Mouse (Mus musculus) heart, embryonic 11.5 days (tissue): ENCODE measurements around the gene Olfr1371. TPM values are rescaled to one million over a fixed set of nuclear protein-coding genes. Genes with fewer than 3 reads are reported as not detected.

Source experiments
- ATAC-seq: fragments of 200-750 bp; cut with Nextera tagmentation; replicated peaks from 2 replicates; pipeline ENCODE4 v1.8.0; 2017; ENCODE audit warnings: moderate library complexity; ENCODE audit not compliant: insufficient number of reproducible peaks, low FRiP score, low TSS enrichment
- H3K27ac ChIP-seq: fragments of 300-500 bp; sonication (generic); 2 replicates; pipeline ENCODE4 v1.5.1; 2014; ENCODE audit warnings: mild to moderate bottlenecking, low read depth, low read length
- H3K27me3 ChIP-seq: fragments of 300-500 bp; sonication (generic); 2 replicates; pipeline ENCODE4 v1.6.1; 2014; ENCODE audit warnings: mild to moderate bottlenecking, low read length, mixed read lengths; ENCODE audit not compliant: control insufficient read depth, insufficient read depth
- H3K36me3 ChIP-seq: fragments of 300-500 bp; sonication (generic); 2 replicates; pipeline ENCODE4 v1.6.1; 2014; ENCODE audit warnings: mild to moderate bottlenecking, low read length, moderate library complexity, mixed read lengths; ENCODE audit not compliant: control insufficient read depth, insufficient read depth
- H3K4me1 ChIP-seq: fragments of 300-500 bp; sonication (generic); 2 replicates; pipeline ENCODE4 v1.6.1; 2014; ENCODE audit warnings: low read length; ENCODE audit not compliant: control insufficient read depth, insufficient read depth
- H3K4me2 ChIP-seq: fragments of 300-500 bp; sonication (generic); 2 replicates; pipeline ENCODE4 v1.6.1; 2014; ENCODE audit warnings: mild to moderate bottlenecking, moderate library complexity
- H3K4me3 ChIP-seq: fragments of 300-500 bp; sonication (generic); 2 replicates; pipeline ENCODE4 v1.5.1; 2014; ENCODE audit warnings: low read depth, low read length
- H3K9ac ChIP-seq: fragments of 300-500 bp; sonication (generic); 2 replicates; pipeline ENCODE4 v1.6.1; 2014; ENCODE audit warnings: mild to moderate bottlenecking, low read depth, low read length, moderate library complexity
- H3K9me3 ChIP-seq: fragments of 300-500 bp; sonication (generic); replicated peaks from 2 replicates; pipeline ENCODE4 v1.6.1; 2016; ENCODE audit warnings: low read length; ENCODE audit not compliant: control insufficient read depth
- WGBS: fragments of 180-500 bp; shearing (Covaris S2); extraction: QIAGEN DNeasy Blood & Tissue Kit; methylation state at CpG from one replicate; pipeline ENCODE4 v1.1.7; 2014; ENCODE audit not compliant: insufficient replicate concordance; 5-methylcytosine and 5-hydroxymethylcytosine counted together
- polyA plus RNA-seq: library from polyadenylated mRNA; unstranded; fragments of >200 nt; fragmentation: Nextera tagmentation; extraction: Ambion mirVana; gene quantifications from 2 replicates; pipeline ENCODE4 v1.2.1, GENCODE M21; 2014

The Olfr1371 gene
- not detected in 2 replicates for polyA plus RNA-seq

GRCm38 (mm10) chr11:52213887-52214286, at the start of gene Olfr1371:
Olfr1371 (minus strand) TSS chr11:52213987.
- no peak within 1 kb of the TSS for H3K27ac ChIP-seq
- no peak within 1 kb of the TSS for H3K9ac ChIP-seq
- no peak within 1 kb of the TSS for H3K4me2 ChIP-seq
- no peaks in the 10 kb centered on the region for H3K9me3 ChIP-seq
- H3K4me1 ChIP-seq = no peaks in the 10 kb centered on the region
- no peak for ATAC-seq
- H3K4me3 ChIP-seq = no peak within 1 kb of the TSS
- H3K36me3 ChIP-seq = no peaks in the 10 kb centered on the region
- H3K27me3 ChIP-seq = no peaks in the 10 kb centered on the region

GRCm38 (mm10) chr11:52262338-52262737, 48.6 kb upstream of the Olfr1371 start:
- Histone ChIP-seq H3K27ac (no peak overlapping the region), H3K4me3 (no peak overlapping the region), H3K4me2 (no peak overlapping the region), H3K27me3 (no peaks in the 10 kb centered on the region), H3K4me1 (peaks cover 20% of the 10 kb centered on the region), H3K9ac (no peak overlapping the region), H3K9me3 (no peaks in the 10 kb centered on the region), H3K36me3 (0 out of 2 replicates have a peak, but pooled peaks cover 1% of the 10 kb centered on the region)
- ATAC-seq = no peak
- 89% methylated on average over 11 of the region's 11 CpGs for WGBS

DNA sequence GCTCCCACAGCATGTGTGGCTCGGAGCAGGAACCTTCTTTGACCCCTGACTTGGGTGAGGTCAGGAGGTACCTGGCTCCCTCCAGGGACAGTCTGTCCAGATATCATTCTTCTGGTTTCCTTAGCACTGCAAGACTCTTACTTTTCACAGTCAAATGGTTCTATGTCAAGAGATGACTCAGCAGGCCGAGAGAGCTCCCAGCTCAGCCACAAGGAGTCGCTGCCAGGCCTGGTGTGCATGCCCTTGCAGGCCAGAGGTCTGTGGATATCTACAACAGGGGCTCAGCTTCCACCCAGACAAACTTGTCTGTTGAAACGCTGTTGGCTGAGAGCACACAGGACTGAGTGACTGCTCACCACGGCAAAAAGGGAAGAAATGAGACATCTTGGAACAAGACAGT, 48.1 kb upstream of the Olfr1371 start:
- no peak for ATAC-seq
- Histone ChIP-seq H3K9me3 (no peaks in the 10 kb centered on the region), H3K27ac (no peak overlapping the region), H3K27me3 (no peaks in the 10 kb centered on the region), H3K4me1 (peaks cover 20% of the 10 kb centered on the region), H3K4me2 (no peak overlapping the region), H3K9ac (no peak overlapping the region), H3K36me3 (0 out of 2 replicates have a peak, but pooled peaks cover 2% of the 10 kb centered on the region), H3K4me3 (no peak overlapping the region)
- 39% methylated on average over 5 of the region's 5 CpGs for WGBS

DNA sequence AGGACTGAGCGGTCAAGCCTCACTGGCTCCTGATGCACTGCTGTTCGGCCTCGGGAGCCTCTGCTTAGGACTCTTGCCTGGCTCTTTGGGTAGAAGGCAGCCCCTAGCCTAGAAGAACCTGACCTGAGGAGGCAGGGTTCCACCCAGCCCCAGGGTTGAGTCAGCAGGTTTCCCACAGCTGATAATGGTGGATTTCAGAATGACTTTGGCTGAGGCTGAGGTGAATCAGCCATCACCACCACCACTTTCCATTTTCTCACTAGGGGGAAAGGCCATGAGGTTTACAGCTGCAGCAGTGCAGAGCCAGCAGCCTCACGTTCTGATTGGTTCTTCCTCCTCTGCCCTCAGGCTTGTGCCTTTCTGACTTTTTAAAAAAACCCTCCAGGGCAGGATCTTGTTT, 47.1 kb upstream of the Olfr1371 start:
- H3K4me2 ChIP-seq = no peak overlapping the region
- no peaks in the 10 kb centered on the region for H3K9me3 ChIP-seq
- WGBS = 65% methylated on average over 4 of the region's 4 CpGs
- no peak overlapping the region for H3K4me3 ChIP-seq
- peaks cover 11% of the 10 kb centered on the region for H3K4me1 ChIP-seq
- no peak for ATAC-seq
- H3K27me3 ChIP-seq = no peaks in the 10 kb centered on the region
- H3K9ac ChIP-seq = no peak overlapping the region
- peaks cover 5% of the 10 kb centered on the region; the same call in 1 of the 2 replicates for H3K36me3 ChIP-seq
- H3K27ac ChIP-seq = no peak overlapping the region

DNA sequence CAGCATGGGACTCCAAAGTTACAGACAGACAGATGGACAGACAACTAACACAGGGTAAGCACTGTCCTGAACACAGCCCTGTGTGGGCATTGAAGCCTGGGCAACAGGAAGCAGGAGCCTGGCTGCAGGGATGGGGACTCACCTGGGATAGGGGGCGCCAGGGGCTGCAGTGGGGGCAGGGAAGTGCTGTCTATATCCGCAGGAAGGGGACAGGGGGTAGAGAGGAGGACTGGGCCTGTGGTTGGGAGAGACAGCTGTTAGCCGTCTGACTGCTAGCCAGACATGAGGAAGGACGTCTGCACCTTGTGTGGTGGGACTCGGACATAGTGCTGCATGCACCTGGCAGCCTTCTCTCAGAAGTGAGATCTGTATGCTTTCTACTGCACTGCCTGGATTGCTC, 44.9 kb upstream of the Olfr1371 start:
- Histone ChIP-seq H3K9ac (no peak overlapping the region), H3K27ac (no peak overlapping the region), H3K4me3 (no peak overlapping the region), H3K4me1 (0 out of 2 replicates have a peak, but pooled peaks cover 5% of the 10 kb centered on the region), H3K36me3 (peaks cover 9% of the 10 kb centered on the region; the same call in 1 of the 2 replicates), H3K9me3 (no peaks in the 10 kb centered on the region), H3K27me3 (no peaks in the 10 kb centered on the region), H3K4me2 (no peak overlapping the region)
- no peak for ATAC-seq
- 52% methylated on average over 5 of the region's 5 CpGs for WGBS

DNA sequence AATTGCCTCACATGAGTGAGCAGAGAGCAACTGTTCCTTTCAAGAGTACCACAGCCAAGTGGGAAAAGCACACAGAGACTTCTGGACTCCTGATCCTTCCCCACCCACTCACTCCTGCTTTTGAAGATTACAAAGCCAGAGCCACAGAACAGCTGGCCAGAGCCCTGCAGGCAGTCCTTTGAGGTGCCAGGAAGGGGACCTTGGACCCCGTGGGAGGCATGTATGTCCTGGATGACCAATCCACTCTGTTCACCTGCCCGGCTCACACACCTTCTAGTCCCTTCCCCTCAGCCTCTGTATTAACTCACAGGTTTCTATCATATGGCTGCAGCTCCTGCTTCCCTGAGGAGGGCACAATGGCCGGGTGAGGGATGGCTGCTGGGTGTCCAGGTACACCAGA, 43.6 kb upstream of the Olfr1371 start:
- no peaks in the 10 kb centered on the region for H3K9me3 ChIP-seq
- no peak for ATAC-seq
- no peaks in the 10 kb centered on the region for H3K27me3 ChIP-seq
- peaks cover 9% of the 10 kb centered on the region; the same call in 1 of the 2 replicates for H3K36me3 ChIP-seq
- no peak overlapping the region for H3K4me3 ChIP-seq
- H3K4me1 ChIP-seq = 0 out of 2 replicates have a peak, but pooled peaks cover 5% of the 10 kb centered on the region
- H3K27ac ChIP-seq = no peak overlapping the region
- 80% methylated on average over 3 of the region's 3 CpGs for WGBS
- no peak overlapping the region for H3K4me2 ChIP-seq
- no peak overlapping the region for H3K9ac ChIP-seq

GRCm38 (mm10) chr11:52255077-52255476, 41.3 kb upstream of the Olfr1371 start:
- Histone ChIP-seq H3K4me2 (no peak overlapping the region), H3K36me3 (peaks cover 9% of the 10 kb centered on the region; the same call in 1 of the 2 replicates), H3K27me3 (no peaks in the 10 kb centered on the region), H3K9me3 (no peaks in the 10 kb centered on the region), H3K9ac (peak overlapping the region; percentile 16; the same call in 1 of the 2 replicates), H3K27ac (no peak overlapping the region), H3K4me1 (0 out of 2 replicates have a peak, but pooled peaks cover 5% of the 10 kb centered on the region), H3K4me3 (no peak overlapping the region)
- 74% methylated on average over 8 of the region's 8 CpGs for WGBS
- no peak for ATAC-seq

DNA sequence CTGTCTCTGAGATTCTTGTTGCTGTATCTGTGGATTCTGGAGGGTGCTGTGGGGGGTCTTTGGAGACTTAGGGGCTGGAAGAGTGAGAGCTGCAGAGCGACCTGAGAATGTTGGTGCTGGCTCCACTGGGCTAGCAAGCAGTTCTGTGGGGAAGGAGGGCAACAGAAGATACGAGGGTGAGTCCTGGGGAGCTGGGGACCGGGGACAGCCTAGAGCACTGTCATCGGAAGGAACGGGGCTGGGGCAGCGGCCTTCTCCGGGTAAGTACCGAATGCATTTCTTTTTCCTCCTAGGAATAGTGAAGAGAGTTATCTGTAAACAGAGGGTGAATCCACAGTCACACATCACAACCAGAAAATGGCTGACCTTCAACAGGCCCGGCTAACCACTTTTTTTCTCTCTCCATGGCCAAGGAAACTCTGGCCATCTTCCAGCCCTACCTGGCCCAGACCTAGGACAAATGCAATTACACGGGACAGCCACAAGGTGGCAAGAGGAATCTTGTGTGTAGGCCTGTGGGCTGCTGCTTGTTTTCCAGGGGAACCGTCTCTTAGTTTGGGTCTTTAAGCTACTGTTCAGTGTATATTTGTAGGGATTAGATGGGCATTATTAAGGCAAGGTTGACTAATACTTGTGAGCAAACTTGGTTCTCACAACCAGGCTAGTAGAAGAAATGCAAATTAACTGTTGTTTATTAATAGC, 40.0 kb upstream of the Olfr1371 start:
- H3K27me3 ChIP-seq = no peaks in the 10 kb centered on the region
- peaks cover 13% of the 10 kb centered on the region; the same call in 1 of the 2 replicates for H3K36me3 ChIP-seq
- no peak overlapping the region for H3K4me2 ChIP-seq
- no peak overlapping the region for H3K4me3 ChIP-seq
- 0 out of 2 replicates have a peak, but pooled peaks cover 5% of the 10 kb centered on the region for H3K4me1 ChIP-seq
- no peak overlapping the region for H3K9ac ChIP-seq
- 66% methylated on average over 11 of the region's 11 CpGs for WGBS
- no peak for ATAC-seq
- H3K27ac ChIP-seq = no peak overlapping the region
- no peaks in the 10 kb centered on the region for H3K9me3 ChIP-seq

GRCm38 (mm10) chr11:52252692-52253091, 38.9 kb upstream of the Olfr1371 start:
- H3K4me1 ChIP-seq = 0 out of 2 replicates have a peak, but pooled peaks cover 5% of the 10 kb centered on the region
- H3K27me3 ChIP-seq = no peaks in the 10 kb centered on the region
- 71% methylated on average over 1 of the region's 1 CpGs for WGBS
- no peak overlapping the region for H3K4me3 ChIP-seq
- no peaks in the 10 kb centered on the region for H3K9me3 ChIP-seq
- H3K27ac ChIP-seq = no peak overlapping the region
- H3K4me2 ChIP-seq = no peak overlapping the region
- ATAC-seq = no peak
- peaks cover 13% of the 10 kb centered on the region; the same call in 1 of the 2 replicates for H3K36me3 ChIP-seq
- H3K9ac ChIP-seq = no peak overlapping the region
